Mouse (Mus musculus): ENCODE results near the gene Col2a1.

Gene Col2a1

DNA sequence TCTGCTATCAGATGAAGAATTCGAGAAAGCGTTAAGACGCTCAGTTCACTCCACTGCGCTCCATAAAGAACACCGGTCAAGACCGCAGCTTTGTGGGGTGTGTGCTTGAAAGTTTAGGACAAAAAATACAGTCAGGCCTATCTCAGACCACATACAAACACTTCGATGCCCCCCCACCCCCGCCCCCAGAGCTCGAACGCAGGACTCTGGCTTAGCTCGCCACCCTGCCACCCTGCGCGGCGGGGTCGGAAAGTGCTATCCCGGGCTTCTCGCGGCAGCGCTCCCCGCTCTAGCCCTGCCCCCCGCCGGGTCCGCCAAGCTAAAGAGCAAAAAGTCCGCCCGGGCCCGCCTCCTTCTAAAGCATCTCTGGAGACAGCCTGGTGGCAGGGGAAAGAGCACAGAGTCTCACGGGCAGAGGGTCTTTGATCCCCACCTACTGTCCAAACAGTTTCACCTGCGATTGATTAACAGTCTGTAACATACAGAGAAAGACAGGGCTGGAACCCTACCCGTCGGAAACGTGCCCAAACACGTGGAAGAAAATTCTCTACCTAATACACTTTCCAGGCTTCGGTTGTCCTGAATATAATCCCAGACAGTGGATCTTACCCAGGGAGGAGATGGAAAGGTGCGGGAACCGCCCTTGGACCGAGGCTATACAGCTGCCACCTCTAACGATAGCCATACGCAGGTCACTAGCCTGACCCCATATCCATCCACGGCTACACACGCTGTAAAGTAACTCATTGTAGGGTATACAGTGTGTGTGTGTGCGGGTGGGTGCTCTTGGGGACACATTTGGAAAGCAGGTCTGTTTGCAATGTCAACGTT, 1.3 kb downstream of the Col2a1 start:
- no peak for DNase-seq (ENCODE audit: low spot score)

DNA sequence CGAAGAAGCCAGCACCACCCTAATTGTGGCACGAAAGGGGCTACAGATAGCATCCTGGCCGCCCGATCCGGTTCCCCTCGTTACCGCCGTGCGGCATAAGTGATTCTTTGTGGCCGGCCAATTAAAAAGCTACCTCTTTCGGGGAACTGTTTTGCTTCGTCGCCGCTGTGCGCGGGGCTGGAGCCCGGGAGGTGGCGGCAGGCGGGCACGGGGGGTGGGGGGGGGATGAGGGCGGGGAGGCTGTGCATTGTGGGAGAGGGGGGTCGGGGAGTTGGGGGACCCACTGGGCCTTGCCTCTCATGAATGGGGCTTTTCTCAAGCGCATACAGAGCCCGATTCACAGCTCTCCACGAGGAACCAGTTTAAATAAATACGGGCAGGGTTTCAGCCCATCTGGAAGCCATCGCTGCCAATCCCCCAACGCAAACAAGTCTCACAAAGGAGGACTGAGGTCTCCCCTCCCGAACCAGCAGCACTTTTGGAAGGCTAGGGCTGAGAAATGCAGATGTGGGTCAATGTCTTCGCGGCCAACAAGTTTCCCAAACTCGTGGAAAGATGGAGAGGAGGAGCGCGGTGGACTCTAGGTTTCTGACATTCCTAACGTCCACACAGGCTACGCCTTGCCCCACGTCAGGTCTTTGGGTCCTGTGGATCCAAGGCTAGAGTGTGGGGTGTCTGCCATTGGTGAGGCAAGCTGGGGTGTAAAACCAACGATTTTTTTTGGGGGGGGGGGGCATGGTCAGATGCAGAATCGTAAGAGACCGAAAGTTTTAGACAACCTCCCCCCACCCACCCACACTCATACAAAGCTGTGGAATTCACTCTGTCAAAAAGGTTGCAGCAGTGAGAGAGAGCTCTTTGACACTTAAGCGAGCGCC, 2.1 kb downstream of the Col2a1 start:
- DNase-seq (ENCODE audit: low spot score): no peak

DNA sequence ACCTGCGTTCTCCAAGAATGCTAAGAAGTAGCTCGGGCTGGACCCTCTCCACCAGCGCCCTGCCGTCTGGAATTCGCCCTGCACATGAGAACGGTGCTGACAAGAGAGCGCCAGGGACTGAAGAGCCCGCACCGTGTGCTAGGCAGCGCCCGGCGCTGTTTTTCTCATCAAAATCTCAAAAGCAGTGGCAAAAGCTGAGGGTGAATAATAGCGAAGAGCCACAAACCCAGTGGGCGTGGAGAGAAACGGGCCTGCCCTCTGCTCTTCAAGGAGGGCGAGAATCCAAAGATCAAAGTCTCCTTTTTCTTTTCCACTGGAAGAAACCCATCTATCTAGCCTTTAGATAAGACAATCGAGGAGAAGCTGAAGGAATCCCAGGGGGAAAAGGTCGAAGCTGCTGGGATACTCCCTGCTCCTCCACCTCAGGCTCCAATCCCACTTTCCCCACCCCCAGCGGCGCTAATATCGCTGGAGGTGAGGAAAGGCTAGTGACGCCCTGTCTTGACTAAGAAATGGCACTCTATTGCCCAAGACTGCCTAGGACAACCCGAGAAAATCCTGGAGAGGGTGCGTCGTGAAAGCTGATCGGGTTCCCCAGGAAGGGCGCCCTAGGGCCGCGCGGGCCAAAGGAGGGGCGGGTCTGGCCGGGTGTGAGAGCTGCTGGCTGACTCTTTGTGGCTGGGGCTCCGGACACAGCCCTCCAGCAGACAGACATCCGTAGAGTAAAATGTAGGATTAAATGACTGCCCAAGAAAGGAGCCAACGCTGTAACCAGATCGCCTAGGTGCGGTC, 3.0 kb downstream of the Col2a1 start:
- no peak for DNase-seq (ENCODE audit: low spot score)

DNA sequence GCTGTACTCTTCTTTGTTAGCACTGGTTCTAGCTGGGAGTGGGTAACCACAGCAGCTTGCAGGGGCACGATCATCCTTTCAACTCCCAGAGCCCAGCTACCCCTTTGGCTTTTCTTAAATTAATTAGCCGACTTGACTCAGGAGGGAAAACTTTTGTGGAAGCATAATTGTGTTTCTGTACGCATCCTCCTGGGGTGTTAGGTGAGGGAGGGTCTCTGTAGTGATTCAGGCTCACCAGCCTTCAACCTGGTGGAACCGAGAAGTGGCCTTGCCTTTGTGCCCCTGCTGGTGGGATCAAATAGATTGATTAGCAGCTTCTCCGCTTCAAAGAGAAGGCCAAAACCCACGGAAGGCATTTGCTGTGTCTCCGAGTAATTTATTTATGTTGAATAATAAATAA, 4.5 kb downstream of the Col2a1 start:
- no peak for DNase-seq (ENCODE audit: low spot score)

DNA sequence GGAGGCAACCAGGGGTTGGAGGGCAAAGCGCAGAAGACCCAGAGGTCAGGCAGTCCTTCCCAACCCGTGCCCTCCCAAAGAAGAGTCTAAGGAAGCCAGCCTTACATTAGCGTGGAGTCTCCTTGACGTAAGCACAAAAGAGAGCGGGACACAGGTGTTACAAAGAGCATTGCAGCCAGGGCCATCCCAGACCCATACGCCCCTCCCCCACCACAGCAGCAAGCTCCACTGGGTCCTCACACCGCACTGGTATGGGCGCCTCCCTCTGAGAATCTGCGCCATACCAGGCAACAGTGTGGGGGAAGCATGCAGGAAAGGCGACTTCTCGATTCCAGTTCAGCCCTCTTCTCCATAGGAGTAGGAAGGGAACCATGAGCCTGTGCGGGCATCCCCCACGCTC, 4.9 kb downstream of the Col2a1 start:
- DNase-seq (ENCODE audit: low spot score): no peak

DNA sequence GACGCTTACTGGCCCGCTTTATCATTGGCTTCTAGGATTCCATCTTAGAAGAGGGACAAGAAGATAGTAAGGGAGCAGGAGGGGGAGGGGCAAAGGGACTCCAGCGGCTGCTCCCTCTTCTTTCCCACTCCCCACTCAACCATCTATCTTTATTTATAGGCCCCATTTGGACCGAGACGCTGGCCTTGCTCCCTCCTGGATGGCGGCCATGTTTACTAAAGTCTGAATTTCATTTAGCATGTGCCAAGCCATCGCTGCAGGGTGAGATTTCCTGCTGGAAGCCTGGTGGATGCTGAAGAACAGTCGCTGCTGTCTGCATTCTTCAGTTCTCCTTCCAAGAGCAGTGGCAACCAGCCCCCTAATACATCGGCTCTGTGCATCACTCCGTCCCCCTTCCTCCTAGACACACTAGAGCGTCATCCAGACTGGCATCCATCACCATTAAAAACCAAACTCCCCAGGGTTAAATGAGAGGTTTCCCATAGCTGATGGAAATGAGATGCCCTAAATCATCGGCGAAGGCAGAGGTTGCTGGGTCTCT, 7.7 kb downstream of the Col2a1 start:
- no peak for DNase-seq (ENCODE audit: low spot score)

DNA sequence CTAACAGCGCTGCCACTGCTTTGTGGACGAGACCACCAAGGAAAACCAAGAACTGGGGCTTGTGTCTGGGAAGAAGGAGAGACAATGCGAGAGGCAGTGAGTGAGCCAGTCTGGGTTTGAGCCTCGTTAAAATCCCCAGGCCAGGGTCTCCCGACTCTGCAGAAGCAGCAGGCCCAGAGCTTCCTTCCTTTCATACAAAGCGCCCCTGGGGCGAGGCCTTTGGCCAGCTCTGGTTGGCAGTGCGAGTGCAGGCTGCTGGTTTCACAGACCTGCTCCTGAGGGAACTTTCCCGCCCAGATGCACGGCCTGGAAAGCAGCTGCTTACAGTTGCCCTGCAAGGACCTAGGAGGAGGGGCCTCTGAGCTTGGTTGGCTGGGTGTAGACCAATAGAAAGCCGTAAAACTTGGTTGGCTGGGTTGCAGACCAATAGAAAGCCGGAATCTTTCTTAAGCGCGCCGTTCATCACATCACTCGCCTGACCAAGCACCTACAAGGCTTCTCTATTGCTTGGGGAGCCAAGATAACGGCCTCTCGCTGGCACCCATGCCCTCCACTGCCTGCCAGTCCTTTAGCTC, 11.7 kb downstream of the Col2a1 start:
- DNase-seq (ENCODE audit: low spot score): peak; percentile 22

DNA sequence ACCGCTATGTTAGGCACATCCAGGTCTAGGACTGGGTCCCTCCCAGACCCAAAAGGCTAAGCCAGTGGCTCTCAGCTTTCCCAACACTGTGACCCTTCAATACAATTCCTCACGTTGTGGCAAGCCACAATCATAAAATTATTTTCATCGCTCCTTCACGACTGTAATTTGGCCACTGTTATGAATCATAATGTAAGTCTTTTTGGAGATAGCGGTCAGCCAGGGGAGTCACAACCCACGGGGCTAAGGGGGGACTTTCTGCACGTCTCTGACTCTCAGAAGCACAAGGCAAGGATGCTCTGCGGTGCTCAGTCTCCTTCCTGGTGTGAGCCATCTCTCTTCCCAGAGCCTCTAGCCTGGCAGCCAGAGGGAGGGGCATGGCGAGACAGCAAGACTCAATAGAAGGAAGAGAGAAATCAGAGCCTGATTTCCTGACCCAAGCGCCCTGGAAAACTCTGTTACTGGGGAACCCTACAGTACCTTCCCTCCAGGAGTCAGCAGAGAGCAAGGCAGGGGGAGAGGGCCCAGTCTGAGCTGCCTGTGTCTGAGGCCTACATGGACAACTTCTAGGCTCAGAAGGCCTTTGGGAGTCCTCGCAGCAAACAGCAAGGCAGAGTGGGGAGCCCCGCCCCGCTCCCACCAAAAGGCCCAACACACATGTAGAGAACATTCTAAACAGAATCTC, 12.3 kb downstream of the Col2a1 start:
- no peak for DNase-seq (ENCODE audit: low spot score)

DNA sequence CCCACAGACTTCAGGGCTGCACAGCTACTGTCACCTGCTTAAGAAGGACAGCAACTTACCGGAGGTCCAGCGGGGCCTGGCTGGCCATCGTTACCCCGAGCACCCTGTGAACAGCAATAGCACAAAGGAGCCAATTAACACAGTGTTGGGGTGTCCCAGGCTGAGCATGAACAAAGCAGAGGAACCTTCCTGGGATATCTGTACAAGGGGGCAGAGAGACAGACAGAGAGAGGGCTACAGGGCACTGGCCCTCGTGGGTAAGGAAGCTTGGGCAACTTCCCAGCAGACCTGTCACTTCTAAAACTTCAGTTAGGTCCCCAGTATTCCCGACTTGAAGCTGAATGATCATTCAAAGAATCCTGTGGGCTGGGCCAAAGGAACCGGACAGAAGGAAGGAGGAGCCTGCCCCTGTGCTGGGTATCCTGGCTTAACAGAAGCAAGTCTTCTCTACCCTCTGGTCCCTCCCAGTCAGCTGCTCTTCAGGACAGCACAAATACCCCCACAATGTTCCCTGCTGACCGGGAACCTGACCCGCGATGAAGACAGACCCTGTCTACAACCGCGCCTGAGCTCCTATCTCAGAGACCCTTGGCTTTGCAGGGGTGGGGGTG, 13.1 kb downstream of the Col2a1 start:
- no peak for DNase-seq (ENCODE audit: low spot score)

DNA sequence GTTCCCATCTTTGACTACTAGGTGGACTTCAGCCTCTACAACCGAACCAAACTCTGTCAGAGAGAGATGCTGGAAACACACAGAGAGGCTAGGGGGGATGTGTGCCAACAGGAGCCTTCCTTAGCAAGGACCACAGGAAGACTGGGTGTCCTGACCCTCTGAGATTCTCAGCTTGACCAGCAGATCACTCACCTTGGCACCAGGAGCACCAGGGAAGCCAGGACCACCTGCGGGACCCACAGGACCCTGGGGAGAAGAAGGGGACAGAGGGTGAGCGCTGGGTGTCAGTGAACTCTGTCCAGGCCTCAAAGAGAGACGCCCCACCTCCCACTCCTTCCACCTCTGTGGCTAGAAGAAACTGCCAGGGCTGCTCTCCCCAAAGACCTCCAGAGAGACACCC, 13.8 kb downstream of the Col2a1 start:
- DNase-seq (ENCODE audit: low spot score): no peak

DNA sequence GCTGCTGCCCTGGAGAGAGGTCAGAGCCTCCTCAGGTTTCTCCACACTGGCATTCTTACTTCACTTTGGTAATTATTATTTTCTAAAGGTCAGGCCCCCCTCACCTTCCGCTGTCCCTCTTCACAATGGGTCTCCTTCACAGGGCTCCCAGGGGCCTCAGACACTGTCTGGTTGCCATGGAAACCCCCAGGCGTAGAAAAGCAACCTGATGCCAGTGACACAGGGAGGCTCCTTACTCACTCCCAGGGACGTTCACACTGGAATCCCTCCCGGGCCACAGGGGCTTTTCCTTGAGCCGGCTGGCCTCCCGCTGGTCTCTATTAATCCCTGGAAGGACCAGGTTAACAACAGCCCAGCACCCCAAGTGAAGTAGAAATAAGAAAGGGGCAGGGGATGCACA, 14.4 kb downstream of the Col2a1 start:
- DNase-seq (ENCODE audit: low spot score): no peak

DNA sequence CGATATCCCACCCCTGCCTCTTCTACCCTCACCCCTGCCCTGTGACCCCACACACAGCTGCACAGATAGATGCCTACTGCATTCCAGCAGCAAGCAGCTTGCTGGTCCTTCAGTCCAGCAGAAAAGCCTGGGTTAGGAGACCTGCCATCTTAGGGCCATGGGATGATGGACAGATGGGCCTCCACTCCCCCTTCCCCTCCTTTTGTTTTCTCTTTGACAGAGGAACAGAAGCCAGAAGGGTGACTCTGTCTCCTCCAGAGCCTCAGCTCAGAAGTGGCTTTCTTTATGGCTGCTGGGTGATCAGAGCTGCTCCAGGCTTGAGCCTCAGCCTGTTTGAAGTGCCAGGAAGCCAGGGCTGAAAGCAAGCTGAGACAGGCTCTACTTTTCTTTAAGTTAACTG, 15.0 kb downstream of the Col2a1 start:
- no peak for DNase-seq (ENCODE audit: low spot score)

DNA sequence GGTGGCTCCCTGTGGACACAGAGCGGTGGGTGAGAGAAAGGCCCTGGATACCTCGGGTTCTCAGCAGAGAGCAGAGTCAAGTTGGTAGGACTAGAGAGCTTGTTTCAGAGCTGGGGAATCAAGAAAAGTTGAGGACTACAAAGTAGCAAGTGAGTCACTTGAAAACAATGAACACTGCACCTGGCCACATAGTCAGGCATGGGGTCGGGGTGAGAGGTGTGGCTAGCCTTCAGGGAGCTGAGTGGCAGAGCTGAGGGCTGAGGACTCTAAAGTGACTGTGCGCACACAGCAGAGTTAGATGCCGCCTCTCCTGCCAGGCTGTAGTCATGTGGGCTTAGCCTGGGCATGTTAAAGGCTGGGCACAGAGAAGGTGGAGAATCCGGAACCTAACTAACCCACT, 22.9 kb downstream of the Col2a1 start:
- DNase-seq (ENCODE audit: low spot score): no peak

DNA sequence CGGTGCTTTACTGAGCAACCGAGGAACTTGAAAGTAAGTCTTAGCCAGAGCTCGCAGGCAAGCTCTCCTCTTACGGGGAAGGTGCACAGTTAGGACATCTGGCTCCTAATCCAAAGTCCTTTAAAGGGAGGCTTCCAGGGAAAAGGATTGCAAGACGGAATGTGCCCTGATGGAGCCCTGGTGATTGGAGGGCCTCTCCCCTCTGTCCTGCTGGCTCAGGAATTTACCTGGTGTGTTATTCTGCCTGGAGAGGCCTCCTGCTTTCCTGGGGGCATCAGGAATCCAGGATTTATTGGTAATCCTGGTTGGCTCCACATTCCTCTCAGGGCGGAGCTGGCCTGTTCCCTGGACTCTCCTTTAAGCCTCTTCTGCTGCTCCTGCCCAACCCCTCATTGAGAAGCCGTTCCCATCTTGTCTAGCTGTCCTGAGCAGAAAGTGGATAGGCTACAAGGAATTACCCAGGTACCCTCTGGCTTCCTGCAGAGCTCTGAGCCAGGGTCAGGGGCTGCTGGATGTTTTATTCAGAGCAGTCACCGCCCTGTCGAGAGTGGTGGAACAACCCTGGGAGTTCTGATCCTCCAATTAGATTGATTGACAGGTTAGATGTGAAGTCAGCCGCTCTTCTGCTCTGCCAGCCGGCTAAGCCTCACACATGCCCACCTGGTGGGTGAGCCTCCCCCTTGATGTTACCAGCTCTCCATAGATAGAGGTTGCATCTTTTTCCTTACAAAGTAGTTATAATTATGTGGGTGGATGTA, 31.1 kb downstream of the Col2a1 start:
- no peak for DNase-seq (ENCODE audit: low spot score)

DNA sequence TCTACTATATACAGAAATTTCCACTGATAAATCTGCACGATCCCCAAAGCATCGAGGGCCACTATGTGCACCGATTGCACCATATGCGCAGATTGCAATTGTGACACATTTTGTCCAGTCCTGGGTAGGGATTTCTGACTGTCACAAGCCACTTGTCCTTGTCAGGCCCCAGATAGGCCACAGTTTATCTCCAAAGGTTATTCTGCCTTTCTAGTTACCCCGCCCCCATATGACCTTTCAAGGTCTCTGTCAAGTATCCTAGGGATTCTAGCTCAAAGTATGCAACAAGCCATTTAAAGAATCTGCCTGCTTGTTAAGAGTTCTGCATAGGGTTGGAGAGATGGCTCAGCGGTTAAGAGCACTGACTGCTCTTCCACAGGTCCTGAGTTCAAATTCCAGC, 31.9 kb downstream of the Col2a1 start:
- no peak for DNase-seq (ENCODE audit: low spot score)

DNA sequence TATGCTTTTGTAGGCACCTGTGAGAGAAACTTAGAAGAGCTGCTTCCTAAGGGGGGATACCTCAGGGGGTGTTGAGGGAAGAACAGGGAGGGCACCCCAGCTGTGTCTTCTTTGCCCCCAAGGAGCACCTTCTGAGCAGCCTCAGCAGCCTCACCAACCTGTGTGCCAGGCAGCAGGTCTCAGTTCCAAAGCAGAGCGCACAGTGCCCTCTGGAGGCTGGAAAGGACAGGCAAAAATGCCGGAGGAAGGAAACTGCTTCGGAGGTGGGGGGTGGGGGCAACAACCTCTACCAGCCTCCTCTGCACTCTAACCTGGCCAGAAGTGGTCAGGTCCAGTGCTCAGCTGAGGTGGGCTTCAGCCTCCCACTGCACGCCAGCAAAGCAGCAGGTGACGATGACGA, 34.2 kb downstream of the Col2a1 start:
- peak; percentile 21 for DNase-seq (ENCODE audit: low spot score)

DNA sequence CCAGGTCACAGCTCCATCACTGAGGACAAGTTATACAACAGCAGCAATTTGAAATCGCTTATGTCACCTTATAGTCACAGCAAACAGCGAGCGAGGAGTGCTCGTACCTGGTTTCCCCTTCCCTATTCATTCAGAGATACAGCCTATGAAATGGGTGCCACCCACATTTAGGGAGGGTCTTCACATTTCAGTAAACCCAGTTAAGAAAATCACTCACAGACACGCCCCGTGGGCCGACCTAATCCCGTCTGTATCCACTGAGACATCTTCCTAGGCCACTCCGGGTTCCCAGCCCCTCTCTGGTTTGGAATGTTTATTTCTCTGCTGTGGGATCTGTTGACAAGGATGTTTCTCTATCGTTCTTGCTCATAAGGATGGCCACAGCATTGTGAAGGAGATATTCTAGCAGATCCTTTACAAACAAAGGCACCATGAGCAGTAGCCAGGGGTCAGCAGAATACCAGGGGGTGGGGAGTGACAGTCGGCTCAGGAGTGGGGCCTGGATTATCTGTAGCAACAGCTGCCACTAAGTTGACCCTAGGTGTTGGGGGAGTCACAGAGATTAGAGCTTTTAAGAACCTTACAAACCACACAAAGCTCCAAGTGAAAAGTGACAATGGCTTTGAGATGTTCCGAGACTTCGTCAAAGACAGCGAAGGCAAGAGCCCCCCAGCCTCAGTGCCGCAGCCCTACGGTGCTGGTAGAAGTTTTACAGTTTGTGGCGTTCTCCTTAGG, 39.0 kb downstream of the Col2a1 start:
- no peak for DNase-seq (ENCODE audit: low spot score)

DNA sequence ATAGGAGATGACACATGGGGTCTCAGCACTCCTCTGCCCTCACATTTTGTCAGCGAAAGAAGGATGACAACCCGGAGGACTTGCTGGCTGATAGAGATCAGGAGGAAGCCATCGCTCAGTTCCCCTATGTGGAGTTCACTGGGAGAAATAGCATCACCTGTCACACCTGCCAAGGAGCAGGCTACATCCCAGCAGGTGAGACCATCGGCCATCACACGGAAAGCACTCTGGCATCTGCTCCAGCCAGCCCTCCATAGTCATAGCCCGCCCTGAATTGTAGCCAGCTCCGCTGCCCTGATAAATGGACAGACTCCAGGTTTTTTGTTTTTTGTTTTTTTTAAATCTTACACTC, 39.7 kb downstream of the Col2a1 start:
- no peak for DNase-seq (ENCODE audit: low spot score)

All from adipocyte (in vitro differentiated cells).